Mouse (Mus musculus) kidney, adult 2 months (tissue): Measurements from ENCODE around the gene Fem1a. TPM values are rescaled to one million over a fixed set of nuclear protein-coding genes. Genes with fewer than 3 reads are reported as not detected.
A peak's percentile ranks its signal among the peaks of the same experiment; 100 is the strongest.

ENCODE experiments used
- DNase-seq: peaks from one replicate; pipeline ENCODE4 v3.0.0; 2021
- H3K27ac ChIP-seq: fragments of 200-500 bp; 2 replicates; pipeline ENCODE4 v1.5.1; 2012; ENCODE audit warnings: low read depth, low read length, control low read depth, inconsistent platforms; ENCODE audit not compliant: insufficient read depth
- H3K27me3 ChIP-seq: fragments of 200-500 bp; replicated peaks from 2 replicates; pipeline ENCODE4 v1.6.1; 2012; ENCODE audit warnings: mild to moderate bottlenecking, moderate library complexity, low read length, inconsistent platforms; ENCODE audit not compliant: control insufficient read depth, insufficient read depth
- H3K36me3 ChIP-seq: fragments of 200-500 bp; 2 replicates; pipeline ENCODE4 v1.6.1; 2012; ENCODE audit warnings: mild to moderate bottlenecking, moderate library complexity, low read length, inconsistent platforms; ENCODE audit not compliant: control insufficient read depth, insufficient read depth
- H3K4me1 ChIP-seq: fragments of 200-500 bp; 2 replicates; pipeline ENCODE4 v1.6.1; 2011; ENCODE audit warnings: low read length; ENCODE audit not compliant: control insufficient read depth, insufficient read depth
- H3K4me3 ChIP-seq: fragments of 200-500 bp; 2 replicates; pipeline ENCODE4 v1.5.1; 2011; ENCODE audit warnings: mild to moderate bottlenecking, low read depth, low read length, control low read depth; ENCODE audit not compliant: insufficient read depth
- CTCF ChIP-seq: fragments of 200-500 bp; conservative IDR thresholded peaks from 2 replicates; pipeline ENCODE4 v1.5.1; 2011; ENCODE audit warnings: low read depth, mild to moderate bottlenecking, control low read depth, low read length, moderate library complexity, mixed read lengths; ENCODE audit not compliant: insufficient read depth, insufficient read length
- POLR2A ChIP-seq: fragments of 200-500 bp; IDR thresholded peaks from one replicate; pipeline ENCODE4 v1.6.1; 2011; ENCODE audit warnings: low read depth, low read length, control low read depth
- WGBS: fragments of 180-500 bp; shearing (Covaris S2); methylation state at CpG from one replicate; pipeline ENCODE4 v1.1.7; 2018; 5-methylcytosine and 5-hydroxymethylcytosine counted together
- polyA plus RNA-seq: library from polyadenylated mRNA; depleted of rRNA; stranded (reverse); fragments of >200 nt; gene quantifications from 2 replicates; pipeline ENCODE4 v1.2.3, GENCODE M21; 2012

The Fem1a gene
- polyA plus RNA-seq, 1 experiment = 23.7 TPM

DNA sequence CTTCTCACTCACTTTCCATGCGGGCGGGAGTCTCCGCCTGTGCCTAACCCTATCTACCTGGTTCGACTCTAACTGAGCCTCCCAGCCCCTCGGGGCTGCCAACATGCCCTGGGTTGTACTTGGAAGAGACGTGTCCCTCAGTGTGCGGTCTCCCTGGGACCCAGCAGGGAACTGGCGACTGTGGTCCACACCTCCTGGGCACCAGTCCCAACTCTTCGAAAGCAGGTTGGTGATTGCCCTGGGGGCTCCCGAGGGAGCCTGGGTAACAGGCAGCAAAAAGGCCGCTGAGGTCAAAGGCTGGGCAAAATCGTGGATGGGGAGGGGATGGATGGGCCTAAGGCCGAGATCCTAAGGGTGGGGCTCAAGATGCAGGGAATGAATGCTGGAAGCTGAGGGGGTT is 38.9 kb upstream of the Fem1a start:
- 52% methylated on average over 13 of the region's 13 CpGs for WGBS
- no peaks in the 10 kb centered on the region for H3K36me3 ChIP-seq
- H3K27ac ChIP-seq = no peak overlapping the region
- peaks cover 7% of the 10 kb centered on the region; the same call in 1 of the 2 replicates for H3K4me1 ChIP-seq
- peak overlapping the region; percentile 67 for H3K4me3 ChIP-seq
- TF ChIP-seq POLR2A = no peak
- TF ChIP-seq CTCF = no peak
- H3K27me3 ChIP-seq = no peaks in the 10 kb centered on the region
- DNase-seq = peak; percentile 16

DNA sequence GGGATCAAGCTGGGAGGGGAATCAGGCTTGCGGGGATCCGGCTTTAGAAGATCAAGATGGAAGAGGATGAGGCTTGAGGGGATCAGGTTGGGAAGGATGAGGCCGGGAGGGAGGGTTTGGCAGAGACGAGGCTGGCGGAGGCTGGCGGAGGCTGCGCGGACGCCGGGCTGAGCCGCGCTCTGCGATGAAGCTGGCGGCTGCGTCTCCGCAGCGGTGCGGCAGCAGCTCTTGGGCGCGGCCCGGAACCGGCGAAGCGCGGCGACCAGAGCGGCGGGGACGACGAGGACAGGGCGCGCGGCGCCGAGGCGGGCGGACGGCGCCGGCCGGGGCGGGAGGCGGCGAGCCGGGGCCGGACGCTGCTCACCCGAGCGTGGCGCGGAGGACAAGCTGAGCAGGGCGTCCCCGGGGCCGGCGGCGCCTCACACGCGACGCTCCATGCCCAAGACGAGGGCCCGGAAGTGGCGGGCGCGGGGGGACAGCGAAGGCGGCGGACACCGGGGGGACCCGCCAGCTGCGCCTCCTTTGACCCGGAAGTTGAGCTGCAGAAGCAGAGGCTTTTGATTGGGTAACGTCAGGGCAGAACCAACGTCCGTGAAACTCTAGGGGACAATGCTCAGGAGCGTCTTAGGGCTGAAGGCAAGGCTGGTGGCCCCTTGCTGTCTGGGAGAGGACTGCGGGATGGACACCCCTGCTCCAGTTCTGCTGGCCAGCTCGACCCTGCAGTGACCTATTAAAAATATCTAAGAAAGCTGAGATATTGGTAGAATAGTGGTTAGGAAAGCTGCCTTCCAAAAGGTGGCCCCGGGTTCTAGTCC is 38.0 kb upstream of the Fem1a start, which contains the start of gene Dpp9:
Dpp9 (minus strand) TSS at position 529 of the 815 bp plus-strand sequence.
- peak within 1 kb of the TSS; percentile 64 for H3K27ac ChIP-seq
- no peaks in the 10 kb centered on the region for H3K27me3 ChIP-seq
- H3K36me3 ChIP-seq = no peaks in the 10 kb centered on the region
- peak; percentile 20; the same call in 1 of the 2 replicates for TF ChIP-seq CTCF
- peak; percentile 61 for TF ChIP-seq POLR2A
- H3K4me3 ChIP-seq = peak within 1 kb of the TSS; percentile 67
- under 1% methylated on average over 71 of the region's 78 CpGs for WGBS
- DNase-seq = peak; percentile 96
- peaks cover 7% of the 10 kb centered on the region; the same call in 1 of the 2 replicates for H3K4me1 ChIP-seq

DNA sequence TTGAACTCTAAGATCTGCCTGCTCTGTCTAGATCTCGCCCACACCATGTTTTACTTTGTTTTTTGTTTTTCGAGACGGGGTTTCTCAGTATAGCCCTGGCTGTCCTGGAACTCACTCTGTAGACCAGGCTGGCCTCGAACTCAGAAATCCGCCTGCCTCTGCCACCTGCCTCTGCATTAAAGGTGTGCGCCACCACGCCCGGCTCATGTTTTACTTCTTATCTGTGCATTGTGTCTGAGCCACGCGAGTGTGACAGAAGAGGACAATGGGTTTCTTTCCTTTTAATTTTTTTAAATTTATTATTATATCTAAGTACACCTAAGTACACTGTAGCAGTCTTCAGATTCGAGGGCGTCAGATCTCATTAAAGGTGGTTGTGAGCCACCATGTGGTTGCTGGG is 37.4 kb upstream of the Fem1a start:
- Histone ChIP-seq H3K4me3 (peak overlapping the region; percentile 67), H3K4me1 (peaks cover 7% of the 10 kb centered on the region; the same call in 1 of the 2 replicates), H3K27me3 (no peaks in the 10 kb centered on the region), H3K36me3 (no peaks in the 10 kb centered on the region), H3K27ac (peak overlapping the region; percentile 47)
- TF ChIP-seq POLR2A = no peak
- TF ChIP-seq CTCF = no peak
- no peak for DNase-seq
- 42% methylated on average over 12 of the region's 12 CpGs for WGBS

DNA sequence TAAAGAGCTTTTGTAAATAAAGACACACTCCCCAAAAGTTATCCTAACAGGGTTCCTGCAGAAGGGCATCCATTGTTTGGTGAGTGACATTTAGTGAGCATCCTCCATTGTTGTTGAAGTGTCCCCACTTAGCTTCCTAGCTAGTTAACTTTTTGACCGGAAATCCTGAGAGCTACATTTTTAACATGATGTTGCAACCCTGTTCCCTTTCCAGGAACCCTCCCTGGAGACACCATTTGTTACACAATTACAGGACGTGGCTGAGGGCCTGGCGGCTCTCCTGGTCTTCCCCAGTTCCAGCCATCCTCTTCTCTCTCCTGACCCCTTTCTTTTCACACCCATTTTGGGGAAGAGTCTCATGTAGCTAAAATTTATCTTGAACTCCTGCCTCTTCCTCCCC is 36.8 kb upstream of the Fem1a start:
- no peaks in the 10 kb centered on the region for H3K27me3 ChIP-seq
- TF ChIP-seq POLR2A = no peak
- TF ChIP-seq CTCF = no peak
- H3K4me3 ChIP-seq = no peak overlapping the region
- peaks cover 7% of the 10 kb centered on the region; the same call in 1 of the 2 replicates for H3K4me1 ChIP-seq
- peak; percentile 91 for DNase-seq
- peak overlapping the region; percentile 43 for H3K27ac ChIP-seq
- H3K36me3 ChIP-seq = no peaks in the 10 kb centered on the region
- WGBS = 17% methylated on average over 3 of the region's 3 CpGs

DNA sequence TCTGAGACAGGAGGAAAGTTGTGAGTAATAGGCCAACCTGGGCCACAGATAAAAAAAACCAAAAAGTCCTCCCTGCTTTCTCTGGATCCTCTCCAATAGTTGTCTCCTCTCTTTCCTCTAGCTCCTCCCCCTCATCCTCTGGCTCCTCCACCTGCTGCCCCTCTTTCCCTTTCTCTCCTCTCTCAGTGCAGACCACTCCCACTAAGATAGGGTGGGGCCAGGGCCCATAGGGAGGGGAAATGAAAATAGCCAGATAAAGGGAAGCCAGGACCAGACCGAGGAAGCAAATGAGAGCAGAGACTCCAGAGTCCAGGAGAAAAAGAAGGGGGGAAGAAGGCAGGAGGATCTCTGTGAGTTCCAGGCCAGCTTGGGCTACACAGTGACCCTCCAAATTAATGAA is 31.7 kb upstream of the Fem1a start:
- Histone ChIP-seq H3K36me3 (no peaks in the 10 kb centered on the region), H3K4me3 (no peak overlapping the region), H3K27ac (no peak overlapping the region), H3K4me1 (no peaks in the 10 kb centered on the region), H3K27me3 (no peaks in the 10 kb centered on the region)
- 26% methylated on average over 1 of the region's 1 CpGs for WGBS
- no peak for DNase-seq
- TF ChIP-seq POLR2A = no peak
- TF ChIP-seq CTCF = no peak

DNA sequence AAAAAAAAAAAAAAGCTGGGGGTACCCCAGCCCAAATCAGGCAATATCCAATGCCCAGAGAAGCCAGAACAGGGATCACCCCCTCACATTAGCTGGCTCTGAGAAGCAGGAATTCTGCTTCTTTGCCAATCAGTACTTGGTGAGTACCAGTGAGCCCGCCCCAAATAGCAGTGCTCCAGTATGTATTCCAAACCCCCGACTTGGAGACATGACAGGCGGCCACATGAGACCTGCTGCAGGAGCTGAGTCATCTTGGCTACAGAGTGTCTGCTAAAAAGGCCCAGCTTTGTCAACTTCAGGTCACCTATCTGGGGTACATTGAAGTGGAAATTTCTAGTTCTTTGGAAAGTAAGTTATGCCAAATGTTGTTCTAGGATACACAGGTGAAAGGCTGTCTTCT is 30.0 kb upstream of the Fem1a start:
- no peaks in the 10 kb centered on the region for H3K27me3 ChIP-seq
- TF ChIP-seq CTCF (no peak), POLR2A (no peak)
- 72% methylated on average over 3 of the region's 3 CpGs for WGBS
- DNase-seq = no peak
- no peaks in the 10 kb centered on the region for H3K36me3 ChIP-seq
- H3K4me1 ChIP-seq = no peaks in the 10 kb centered on the region
- no peak overlapping the region for H3K4me3 ChIP-seq
- H3K27ac ChIP-seq = no peak overlapping the region

DNA sequence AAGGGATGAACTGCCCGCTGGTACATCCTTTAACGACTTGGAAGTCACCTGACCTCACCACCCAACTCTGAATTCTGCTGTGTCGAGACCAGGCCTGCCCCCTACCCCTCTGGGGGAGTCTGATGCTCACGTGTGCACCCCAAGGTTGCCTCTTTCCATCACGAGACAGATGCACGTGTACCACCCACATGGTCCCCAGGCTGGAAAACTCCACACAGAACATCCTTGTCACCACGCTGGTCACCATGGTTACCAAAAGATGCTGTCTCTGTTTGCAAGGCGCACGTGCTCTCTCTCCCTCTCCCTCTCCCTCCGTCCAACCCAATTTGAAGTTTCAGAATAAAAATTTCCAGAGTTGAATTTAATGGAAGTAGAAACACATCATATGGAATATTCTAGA is 26.7 kb upstream of the Fem1a start:
- Histone ChIP-seq H3K27me3 (no peaks in the 10 kb centered on the region), H3K27ac (no peak overlapping the region), H3K4me3 (no peak overlapping the region), H3K4me1 (no peaks in the 10 kb centered on the region), H3K36me3 (no peaks in the 10 kb centered on the region)
- TF ChIP-seq CTCF = no peak
- TF ChIP-seq POLR2A = no peak
- DNase-seq = no peak
- WGBS = 59% methylated on average over 10 of the region's 10 CpGs
